Comparison of ENCODE assay signal across 13 mouse cellular contexts in genomic region chr11:89970726-89971125, GRCm38 (mm10).
"Had no signal": no experiment of that assay in that cellular context is flagged by ENCODE, and none has a peak within 500 bp of the region (broad histone marks: within the 10 kb centered on the region; RNA-seq: fewer than 3 reads in every experiment).

No protein-coding gene starts in this region.

- H3K9ac ChIP-seq: limb, embryonic 15.5 days; liver, embryonic 12.5 days; lung, embryonic 15.5 days; midbrain, embryonic 15.5 days had no signal

- H3K4me1 ChIP-seq: limb, embryonic 15.5 days; liver, embryonic 12.5 days; lung, embryonic 15.5 days; midbrain, embryonic 15.5 days had no signal

- H3K4me3 ChIP-seq: layer of hippocampus, adult 2 months; limb, embryonic 15.5 days; liver, embryonic 12.5 days; lung, embryonic 15.5 days; midbrain, embryonic 15.5 days had no signal

- H3K27me3 ChIP-seq: limb, embryonic 15.5 days; liver, embryonic 12.5 days; lung, embryonic 15.5 days; midbrain, embryonic 15.5 days had no signal

- H3K36me3 ChIP-seq: limb, embryonic 15.5 days; liver, embryonic 12.5 days; lung, embryonic 15.5 days; midbrain, embryonic 15.5 days had no signal

- H3K4me2 ChIP-seq: limb, embryonic 15.5 days; liver, embryonic 12.5 days; lung, embryonic 15.5 days; midbrain, embryonic 15.5 days had no signal

- H3K27ac ChIP-seq: layer of hippocampus, adult 2 months; limb, embryonic 15.5 days; liver, embryonic 12.5 days; lung, embryonic 15.5 days; midbrain, embryonic 15.5 days; stomach, postnatal 0 days had no signal

- ATAC-seq: liver, embryonic 12.5 days; midbrain, embryonic 15.5 days had no signal

- DNase-seq: kidney, adult 18-20 months; kidney, postnatal 10 days; kidney, postnatal 4 days; lung, postnatal 14 days; right cerebral cortex, adult 18-20 months; right cerebral cortex, postnatal 25 days; thymus, postnatal 14 days had no signal

- H3K9me3 ChIP-seq: limb, embryonic 15.5 days; liver, embryonic 12.5 days; lung, embryonic 15.5 days; midbrain, embryonic 15.5 days had no signal
